Mouse (Mus musculus) MEL (cell line): ENCODE results near the gene Pycr2. TPM values are rescaled to one million over a fixed set of nuclear protein-coding genes. Genes with fewer than 3 reads are reported as not detected.
A peak's percentile ranks its signal among the peaks of the same experiment; 100 is the strongest.
"Not testable (repeated sequence)": the region's sequence is repeated elsewhere in the genome, so short reads cannot be mapped to it uniquely, and the experiment has no call there.

Experiments
- DNase-seq: peaks from one replicate; pipeline ENCODE4 v3.0.0; 2011; ENCODE audit warnings: low read depth, low spot score
- H3K27ac ChIP-seq: 2 replicates; pipeline ENCODE4 v1.5.1; 2012; ENCODE audit warnings: low read depth, mild to moderate bottlenecking, control low read depth, low read length, moderate library complexity; ENCODE audit not compliant: control insufficient read depth
- H3K27me3 ChIP-seq, 2 experiments: fragments of 150-350 bp in 1 of 2; sonication (generic) in 1 of 2; 2 replicates each; pipeline ENCODE4 v1.6.1; 2012; ENCODE audit warnings: low read length in 2 of 2, mild to moderate bottlenecking in 2 of 2, improper control_type of control experiment in 1 of 2, moderate library complexity in 1 of 2; ENCODE audit not compliant: insufficient read depth in 2 of 2, control insufficient read depth in 1 of 2
- H3K36me3 ChIP-seq, 2 experiments: 2 replicates each; pipeline ENCODE4 v1.6.1; 2012 to 2014; ENCODE audit warnings: low read length in 2 of 2, improper control_type of control experiment in 1 of 2, inconsistent platforms in 1 of 2, mild to moderate bottlenecking in 1 of 2; ENCODE audit not compliant: insufficient read depth in 2 of 2, control insufficient read depth in 1 of 2
- H3K4me1 ChIP-seq, 2 experiments: fragments of 150-350 bp in 1 of 2; sonication (generic) in 1 of 2; 2 replicates each; pipeline ENCODE4 v1.6.1; 2012; ENCODE audit warnings: low read length in 2 of 2, improper control_type of control experiment in 1 of 2, mild to moderate bottlenecking in 1 of 2; ENCODE audit not compliant: insufficient read depth in 2 of 2, control insufficient read depth in 1 of 2
- H3K4me3 ChIP-seq, 2 experiments: fragments of 150-350 bp in 1 of 2; sonication (generic) in 1 of 2; 2 replicates each; pipeline ENCODE4 v1.5.1; 2012; ENCODE audit warnings: low read depth in 2 of 2, low read length in 2 of 2, mild to moderate bottlenecking in 2 of 2, moderate library complexity in 2 of 2, control low read depth in 1 of 2, improper control_type of control experiment in 1 of 2; ENCODE audit not compliant: control insufficient read depth in 1 of 2, insufficient read depth in 1 of 2
- H3K79me2 ChIP-seq: 2 replicates; pipeline ENCODE4 v1.6.1; 2012; ENCODE audit warnings: mild to moderate bottlenecking, low read length, moderate library complexity; ENCODE audit not compliant: control insufficient read depth, poor library complexity, insufficient read depth
- H3K9ac ChIP-seq: 2 replicates; pipeline ENCODE4 v1.6.1; 2012; ENCODE audit warnings: low read depth, mild to moderate bottlenecking, control low read depth, low read length, moderate library complexity; ENCODE audit not compliant: control insufficient read depth, poor library complexity, severe bottlenecking
- H3K9me3 ChIP-seq: fragments of 150-350 bp; sonication (generic); replicated peaks from 2 replicates; pipeline ENCODE4 v1.6.1; 2012; ENCODE audit warnings: mild to moderate bottlenecking, low read length, improper control_type of control experiment, moderate library complexity; ENCODE audit not compliant: insufficient read depth
- ELF1 ChIP-seq: IDR thresholded peaks from 2 replicates; pipeline ENCODE4 v1.6.1; 2014; ENCODE audit warnings: low read depth, mild to moderate bottlenecking, inconsistent platforms, low read length, improper control_type of control experiment, moderate library complexity
- EP300 ChIP-seq, 2 experiments: IDR thresholded peaks; 2 replicates each; pipeline ENCODE4 v1.6.1; 2011; ENCODE audit warnings: improper control_type of control experiment in 2 of 2, low read length in 2 of 2, low read depth in 1 of 2, mild to moderate bottlenecking in 1 of 2
- ETS1 ChIP-seq: IDR thresholded peaks from 2 replicates; pipeline ENCODE4 v1.6.1; 2012; ENCODE audit warnings: low read depth, mild to moderate bottlenecking, inconsistent platforms, low read length, improper control_type of control experiment, moderate library complexity
- GATA1 ChIP-seq: IDR thresholded peaks from 2 replicates; pipeline ENCODE4 v1.6.1; 2011; ENCODE audit warnings: low read depth, low read length, improper control_type of control experiment
- HCFC1 ChIP-seq: IDR thresholded peaks from 2 replicates; pipeline ENCODE4 v1.6.1; 2012; ENCODE audit warnings: low read depth, mild to moderate bottlenecking, inconsistent platforms, low read length, improper control_type of control experiment, moderate library complexity
- JUND ChIP-seq: IDR thresholded peaks from 2 replicates; pipeline ENCODE4 v1.6.1; 2011; ENCODE audit warnings: low read depth, mild to moderate bottlenecking, improper control_type of control experiment, low read length
- MAZ ChIP-seq: IDR thresholded peaks from 2 replicates; pipeline ENCODE4 v1.6.1; 2012; ENCODE audit warnings: low read depth, mild to moderate bottlenecking, inconsistent platforms, low read length, improper control_type of control experiment
- MXI1 ChIP-seq: IDR thresholded peaks from 2 replicates; pipeline ENCODE4 v1.6.1; 2011; ENCODE audit warnings: mild to moderate bottlenecking, low read depth, low read length, improper control_type of control experiment
- NELFE ChIP-seq: IDR thresholded peaks from 2 replicates; pipeline ENCODE4 v1.6.1; 2011; ENCODE audit warnings: low read depth, low read length, improper control_type of control experiment
- POLR2A ChIP-seq, 2 experiments: IDR thresholded peaks; 2 replicates each; pipeline ENCODE4 v1.6.1; 2011 to 2012; ENCODE audit warnings: low read length in 2 of 2, mild to moderate bottlenecking in 2 of 2, control low read depth in 1 of 2, improper control_type of control experiment in 1 of 2, low read depth in 1 of 2, moderate library complexity in 1 of 2; ENCODE audit not compliant: control insufficient read depth in 1 of 2, insufficient read depth in 1 of 2, poor library complexity in 1 of 2
- RCOR1 ChIP-seq: IDR thresholded peaks from 2 replicates; pipeline ENCODE4 v1.6.1; 2012; ENCODE audit warnings: low read depth, mild to moderate bottlenecking, inconsistent platforms, low read length, improper control_type of control experiment
- SIN3A ChIP-seq: IDR thresholded peaks from 2 replicates; pipeline ENCODE4 v1.6.1; 2012; ENCODE audit warnings: low read length, improper control_type of control experiment, inconsistent platforms
- TAL1 ChIP-seq: IDR thresholded peaks from 2 replicates; pipeline ENCODE4 v1.6.1; 2012; ENCODE audit warnings: mild to moderate bottlenecking, inconsistent platforms, low read length, moderate library complexity, mixed read lengths
- TBP ChIP-seq: IDR thresholded peaks from 2 replicates; pipeline ENCODE4 v1.8.0; 2011; ENCODE audit warnings: low read depth, low read length, improper control_type of control experiment
- TCF12 ChIP-seq: IDR thresholded peaks from 2 replicates; pipeline ENCODE4 v1.6.1; 2014; ENCODE audit warnings: low read depth, mild to moderate bottlenecking, inconsistent platforms, low read length, improper control_type of control experiment, moderate library complexity
- polyA plus RNA-seq, 2 experiments: library from polyadenylated mRNA; stranded (reverse) in 1 of 2; unstranded in 1 of 2; fragments of >175 nt in 1 of 2; fragments of >200 nt in 1 of 2; gene quantifications; 2 replicates each; pipeline versions ENCODE4 v1.2.1 to v1.2.4; 2012; ENCODE audit warnings: low replicate concordance in 2 of 2, low read depth in 1 of 2; ENCODE audit not compliant: insufficient read length in 2 of 2, insufficient read depth in 1 of 2, missing spikeins in 1 of 2
- total RNA-seq: library from RNA; depleted of rRNA; stranded (reverse); fragments of 300-350 nt; gene quantifications from 2 replicates; pipeline ENCODE4 v1.2.3, GENCODE M21; 2012

Pycr2 gene
- total and polyA plus RNA-seq, 3 experiments: 125 to 183 TPM; not detected in 1

DNA sequence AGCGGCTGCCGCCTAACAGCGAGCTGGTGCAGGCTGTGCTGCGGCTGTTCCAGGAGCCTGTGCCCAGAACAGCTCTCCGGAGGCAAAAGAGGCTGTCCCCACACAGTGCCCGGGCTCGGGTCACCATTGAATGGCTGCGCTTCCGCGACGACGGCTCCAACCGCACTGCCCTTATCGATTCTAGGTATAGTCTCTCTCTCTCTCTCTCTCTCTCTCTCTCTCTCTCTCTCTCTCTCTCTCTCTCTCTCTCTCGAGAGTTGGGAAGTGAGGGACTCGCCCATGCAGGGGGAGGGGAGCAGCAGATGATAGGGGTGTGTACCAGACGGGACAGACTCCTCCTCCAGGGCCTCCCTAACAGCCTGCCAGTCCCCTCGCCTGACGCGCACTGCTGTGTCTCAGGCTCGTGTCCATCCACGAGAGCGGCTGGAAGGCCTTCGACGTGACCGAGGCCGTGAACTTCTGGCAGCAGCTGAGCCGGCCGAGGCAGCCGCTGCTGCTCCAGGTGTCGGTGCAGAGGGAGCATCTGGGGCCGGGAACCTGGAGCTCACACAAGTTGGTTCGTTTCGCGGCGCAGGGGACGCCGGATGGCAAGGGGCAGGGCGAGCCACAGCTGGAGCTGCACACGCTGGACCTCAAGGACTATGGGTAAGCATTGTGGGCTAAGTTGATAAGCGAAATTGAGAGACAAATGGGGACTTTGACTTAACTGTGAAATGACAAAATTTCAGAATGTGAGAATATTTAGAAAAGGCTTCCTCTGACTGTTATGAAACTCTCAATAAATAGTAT, 32.7 kb downstream of the Pycr2 start:
- Histone ChIP-seq H3K27ac (peak overlapping the region; percentile 41; the same call in 1 of the 2 replicates), H3K9ac (peak overlapping the region; percentile 67), H3K4me3 (peak overlapping the region; percentile 64 to 68)
- not testable (repeated sequence) for H3K36me3 ChIP-seq, H3K27me3 ChIP-seq, H3K79me2 ChIP-seq, H3K9me3 ChIP-seq, H3K4me1 ChIP-seq
- DNase-seq: peak; percentile 88
- TF ChIP-seq JUND (peak; percentile 99), HCFC1 (0 out of 2 replicates have a peak, but pooled peaks have one; percentile 32), NELFE (peak; percentile 39; the same call in 1 of the 2 replicates), TCF12 (peak; percentile 47), MXI1 (peak; percentile 63), TAL1 (0 out of 2 replicates have a peak, but pooled peaks have one; percentile 15), SIN3A (peak; percentile 59), TBP (0 out of 2 replicates have a peak, but pooled peaks have one; percentile 42), ETS1 (peak; percentile 57), MAZ (peak; percentile 62; the same call in 1 of the 2 replicates), RCOR1 (0 out of 2 replicates have a peak, but pooled peaks have one; percentile 2), GATA1 (peak; percentile 46), EP300 (IDR thresholded peaks at IDR 0.05; ENCODE audit: low read depth in 1 of 2, low read length in 2 of 2) (0 out of 4 replicates have a peak, but pooled peaks have one; percentile 7 to 18), POLR2A (IDR thresholded peaks at IDR 0.05; ENCODE audit: control insufficient read depth in 1 of 2, insufficient read depth in 1 of 2, low read depth in 1 of 2, low read length in 2 of 2, poor library complexity in 1 of 2) (peak in 1 of 2 experiments; percentile 46; a peak in 2 of 4 replicates), ELF1 (0 out of 2 replicates have a peak, but pooled peaks have one; percentile 12)

DNA sequence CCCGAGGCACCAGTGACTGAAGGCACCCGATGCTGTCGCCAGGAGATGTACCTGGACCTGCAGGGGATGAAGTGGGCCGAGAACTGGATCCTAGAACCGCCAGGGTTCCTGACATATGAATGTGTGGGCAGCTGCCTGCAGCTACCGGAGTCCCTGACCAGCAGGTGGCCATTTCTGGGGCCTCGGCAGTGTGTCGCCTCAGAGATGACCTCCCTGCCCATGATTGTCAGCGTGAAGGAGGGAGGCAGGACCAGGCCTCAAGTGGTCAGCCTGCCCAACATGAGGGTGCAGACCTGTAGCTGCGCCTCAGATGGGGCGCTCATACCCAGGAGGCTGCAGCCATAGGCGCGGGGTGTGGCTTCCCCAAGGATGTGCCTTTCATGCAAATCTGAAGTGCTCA, 33.5 kb downstream of the Pycr2 start:
- not testable (repeated sequence) for H3K27ac ChIP-seq, DNase-seq, H3K9me3 ChIP-seq, H3K4me3 ChIP-seq, H3K36me3 ChIP-seq, H3K79me2 ChIP-seq, H3K4me1 ChIP-seq, H3K27me3 ChIP-seq
- H3K9ac ChIP-seq: peak overlapping the region; percentile 63; the same call in 1 of the 2 replicates
